Mouse (Mus musculus): ENCODE data around the gene Cdkn2aipnl.

GRCm38 (mm10) chr11:52001861-52002260, 34.4 kb downstream of the Cdkn2aipnl start:
- TF ChIP-seq GATA1 (IDR thresholded peaks at IDR 0.05; ENCODE audit: borderline replicate concordance, low read length) = no peak
- no peak for TF ChIP-seq FLI1 (IDR thresholded peaks at IDR 0.05; ENCODE audit: low read length)

Measured in megakaryocyte, embryonic 14.5 days (primary cell).